In the genomic region with DNA sequence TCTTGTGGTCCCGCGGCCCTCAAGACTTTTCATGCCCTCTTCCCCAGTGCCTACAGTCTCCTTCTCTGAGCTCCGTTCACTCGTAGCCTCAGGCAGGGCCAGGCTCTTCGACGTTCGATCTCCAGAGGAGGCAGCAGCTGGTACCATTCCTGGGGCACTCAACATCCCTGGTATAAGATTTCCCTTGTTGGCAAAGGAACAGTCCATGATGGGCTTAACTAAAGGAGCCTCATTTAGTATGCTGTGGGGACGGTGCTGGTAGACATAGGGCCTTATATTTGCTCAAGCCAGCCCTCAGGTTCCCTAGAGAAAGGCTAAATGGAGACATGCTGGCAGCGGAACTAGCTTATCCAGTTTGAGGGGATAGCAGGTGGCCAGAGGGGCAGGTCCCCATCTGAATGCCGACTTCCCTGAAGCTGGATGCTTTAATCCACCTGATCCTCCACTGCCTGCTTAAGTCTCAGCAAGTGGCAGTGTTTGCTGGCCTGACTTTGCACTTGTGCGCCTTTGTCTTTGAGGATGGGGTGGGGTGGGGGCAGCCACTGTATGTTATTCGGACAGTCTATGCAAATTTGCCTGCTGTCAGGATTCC, we compare ENCODE assay signal across 15 mouse cellular contexts. TPM values are rescaled to one million over a fixed set of nuclear protein-coding genes. Genes with fewer than 3 reads are reported as not detected.
DNase-seq lines count a peak whose midpoint lies in the region; ATAC-seq and TF ChIP-seq lines count a peak whose summit lies in the region.
"Had no signal": no experiment of that assay in that cellular context is flagged by ENCODE, and none has a peak within 500 bp of the region (broad histone marks: within the 10 kb centered on the region; RNA-seq: fewer than 3 reads in every experiment).

No protein-coding gene starts in this region.

- H3K4me1 ChIP-seq in lung, postnatal 0 days (ENCODE audit: insufficient read depth, low read depth, low read length): no peaks in the 10 kb centered on the region
- no peaks in the 10 kb centered on the region for H3K4me1 ChIP-seq in lung, adult 2 months (ENCODE audit: control insufficient read depth, insufficient read depth, low read length)
- H3K4me1 ChIP-seq in forebrain, postnatal 0 days (ENCODE audit: insufficient read depth): no peaks in the 10 kb centered on the region
- peaks cover 5% of the 10 kb centered on the region for H3K4me1 ChIP-seq in midbrain, embryonic 15.5 days
- H3K4me1 ChIP-seq: limb, embryonic 10.5 days had no signal

- peak; percentile 42 for ATAC-seq in lung, postnatal 0 days
- ATAC-seq in forebrain, postnatal 0 days: peak; percentile 52
- peak; percentile 63 for ATAC-seq in midbrain, embryonic 15.5 days (replicated peaks)
- ATAC-seq: intestine, embryonic 16.5 days had no signal

- TF ChIP-seq POLR2A in lung, adult 2 months (IDR thresholded peaks at IDR 0.05; ENCODE audit: borderline replicate concordance, extremely low read depth, low read depth, low read length): no peak

- no peak overlapping the region for H3K27ac ChIP-seq in lung, postnatal 0 days (ENCODE audit: low read length)
- no peak overlapping the region for H3K27ac ChIP-seq in forebrain, postnatal 0 days (ENCODE audit: low read depth, low read length)
- H3K27ac ChIP-seq in midbrain, embryonic 15.5 days: peak overlapping the region; percentile 10
- H3K27ac ChIP-seq: heart, embryonic 15.5 days; limb, embryonic 10.5 days had no signal

- no peaks in the 10 kb centered on the region; the same call in 1 of the 2 replicates for H3K36me3 ChIP-seq in lung, postnatal 0 days (ENCODE audit: insufficient read depth, low read length)
- peaks cover 62% of the 10 kb centered on the region for H3K36me3 ChIP-seq in forebrain, postnatal 0 days (ENCODE audit: insufficient read depth)
- H3K36me3 ChIP-seq in midbrain, embryonic 15.5 days (replicated peaks): peaks cover 42% of the 10 kb centered on the region

- H3K4me3 ChIP-seq in lung, postnatal 0 days (ENCODE audit: low read depth, low read length): no peak overlapping the region
- no peak overlapping the region for H3K4me3 ChIP-seq in lung, adult 2 months (replicated peaks; ENCODE audit: extremely low read depth, low read depth, low read length)
- H3K4me3 ChIP-seq in forebrain, postnatal 0 days (ENCODE audit: low read depth, low read length): no peak overlapping the region
- no peak overlapping the region for H3K4me3 ChIP-seq in midbrain, embryonic 15.5 days
- H3K4me3 ChIP-seq: heart, embryonic 15.5 days; limb, embryonic 10.5 days had no signal

- TF ChIP-seq EP300 in lung, postnatal 0 days (IDR thresholded peaks at IDR 0.05): no peak

- TF ChIP-seq CTCF in lung, postnatal 0 days (IDR thresholded peaks at IDR 0.05): no peak
- TF ChIP-seq CTCF in lung, adult 2 months (IDR thresholded peaks at IDR 0.05; ENCODE audit: insufficient read depth, low read length): no peak
- TF ChIP-seq CTCF in forebrain, postnatal 0 days (IDR thresholded peaks at IDR 0.05; ENCODE audit: low read depth): no peak

- H3K9me3 ChIP-seq in lung, postnatal 0 days (ENCODE audit: low read length): no peaks in the 10 kb centered on the region
- no peaks in the 10 kb centered on the region for H3K9me3 ChIP-seq in forebrain, postnatal 0 days (ENCODE audit: low read length)
- no peaks in the 10 kb centered on the region for H3K9me3 ChIP-seq in midbrain, embryonic 15.5 days
- H3K9me3 ChIP-seq: heart, embryonic 15.5 days; limb, embryonic 10.5 days had no signal

- peak; percentile 41 for DNase-seq in lung, postnatal 0 days (ENCODE audit: low spot score)
- DNase-seq in lung, adult 2 months: no peak
- no peak for DNase-seq in forebrain, postnatal 0 days
- no peak for DNase-seq in layer of hippocampus, adult 8-10 months (ENCODE audit: low spot score in 2 of 2)
- no peak for DNase-seq in cerebellum, postnatal 10 days
- DNase-seq in layer of hippocampus, adult 9-10 months (ENCODE audit: low spot score): no peak
- DNase-seq: cerebellum, adult 2 months; gastrocnemius, postnatal 25 days; spleen, adult 18-20 months; thymus, postnatal 14 days had no signal

- H3K4me2 ChIP-seq in lung, postnatal 0 days (replicated peaks; ENCODE audit: low read depth, low read length): no peak overlapping the region
- H3K4me2 ChIP-seq in forebrain, postnatal 0 days (ENCODE audit: low read depth): no peak overlapping the region
- H3K4me2 ChIP-seq in midbrain, embryonic 15.5 days: no peak overlapping the region
- H3K4me2 ChIP-seq: heart, embryonic 15.5 days had no signal

- H3K9ac ChIP-seq in lung, postnatal 0 days (replicated peaks; ENCODE audit: low read depth): no peak overlapping the region
- H3K9ac ChIP-seq in forebrain, postnatal 0 days: no peak overlapping the region
- H3K9ac ChIP-seq in midbrain, embryonic 15.5 days: no peak overlapping the region
- H3K9ac ChIP-seq: heart, embryonic 15.5 days had no signal

- H3K27me3 ChIP-seq in lung, postnatal 0 days (replicated peaks; ENCODE audit: insufficient read depth, low read length): no peaks in the 10 kb centered on the region
- H3K27me3 ChIP-seq in forebrain, postnatal 0 days (ENCODE audit: insufficient read depth, low read length): no peaks in the 10 kb centered on the region
- no peaks in the 10 kb centered on the region for H3K27me3 ChIP-seq in midbrain, embryonic 15.5 days (replicated peaks)
- H3K27me3 ChIP-seq: CH12.LX; heart, embryonic 15.5 days had no signal

- 53% methylated on average over 12 of the region's 12 CpGs for WGBS in lung, postnatal 0 days
- 60% methylated on average over 12 of the region's 12 CpGs for WGBS in lung, adult 2 months
- WGBS in forebrain, postnatal 0 days: 50% methylated on average over 12 of the region's 12 CpGs
- WGBS in midbrain, embryonic 15.5 days: 37% methylated on average over 12 of the region's 12 CpGs

RNA-seq across cellular contexts. Expression of gene Tstd1, which starts 0.7 kb away (rescaled TPM):
- polyA plus RNA-seq in lung, postnatal 0 days (2015; fragmentation: Nextera tagmentation; extraction: Ambion mirVana): 7.1 and 7.8 TPM in 2 replicates
- 8.9 and 16.2 TPM in 2 replicates for polyA plus RNA-seq in lung, adult 2 months (2012; rRNA removed)
- 1.3 and 2.0 TPM in 2 replicates for total RNA-seq in forebrain, postnatal 0 days (2014; rRNA removed)
- polyA plus RNA-seq in forebrain, postnatal 0 days (2015; fragmentation: Nextera tagmentation; extraction: Ambion mirVana): 1.9 and 3.1 TPM in 2 replicates
- 8.4 and 8.8 TPM in 2 replicates for polyA plus RNA-seq in midbrain, embryonic 15.5 days (2015; fragmentation: Nextera tagmentation; extraction: Ambion mirVana)
- total RNA-seq in layer of hippocampus, adult 8-10 months (2022): 10 to 100 TPM in 1 of 4 experiments, 1 to 10 TPM in 3; 3.0 to 10.0 (median 4.6) TPM

RNA-seq across cellular contexts. Expression of gene Usf1, which starts 8.3 kb away (rescaled TPM):
- 66.4 and 67.7 TPM in 2 replicates for polyA plus RNA-seq in lung, postnatal 0 days (2015; fragmentation: Nextera tagmentation; extraction: Ambion mirVana)
- 95.3 and 107 TPM in 2 replicates for polyA plus RNA-seq in lung, adult 2 months (2012; rRNA removed)
- 168 and 183 TPM in 2 replicates for total RNA-seq in forebrain, postnatal 0 days (2014; rRNA removed)
- polyA plus RNA-seq in forebrain, postnatal 0 days (2015; fragmentation: Nextera tagmentation; extraction: Ambion mirVana): 198 and 200 TPM in 2 replicates
- 205 and 216 TPM in 2 replicates for polyA plus RNA-seq in midbrain, embryonic 15.5 days (2015; fragmentation: Nextera tagmentation; extraction: Ambion mirVana)
- total RNA-seq in layer of hippocampus, adult 8-10 months (2022): 100 to 1,000 TPM; 110 to 142 (median 124) TPM

RNA-seq across cellular contexts. Expression of gene F11r, which starts 17.9 kb away (rescaled TPM):
- polyA plus RNA-seq in lung, postnatal 0 days (2015; fragmentation: Nextera tagmentation; extraction: Ambion mirVana): 177 and 239 TPM in 2 replicates
- polyA plus RNA-seq in lung, adult 2 months (2012; rRNA removed): 108 and 149 TPM in 2 replicates
- total RNA-seq in forebrain, postnatal 0 days (2014; rRNA removed): 3.6 and 6.2 TPM in 2 replicates
- 4.6 and 7.8 TPM in 2 replicates for polyA plus RNA-seq in forebrain, postnatal 0 days (2015; fragmentation: Nextera tagmentation; extraction: Ambion mirVana)
- polyA plus RNA-seq in midbrain, embryonic 15.5 days (2015; fragmentation: Nextera tagmentation; extraction: Ambion mirVana): 9.4 and 11.8 TPM in 2 replicates
- total RNA-seq in layer of hippocampus, adult 8-10 months (2022): 10 to 100 TPM in 2 of 4 experiments, 1 to 10 TPM in 2; 4.8 to 18.6 (median 11.1) TPM

RNA-seq across cellular contexts. Expression of gene Arhgap30, which starts 30.6 kb away (rescaled TPM):
- 3.5 and 4.1 TPM in 2 replicates for polyA plus RNA-seq in lung, postnatal 0 days (2015; fragmentation: Nextera tagmentation; extraction: Ambion mirVana)
- 11.6 and 17.5 TPM in 2 replicates for polyA plus RNA-seq in lung, adult 2 months (2012; rRNA removed)
- total RNA-seq in forebrain, postnatal 0 days (2014; rRNA removed): 0.69 and 0.81 TPM in 2 replicates
- polyA plus RNA-seq in forebrain, postnatal 0 days (2015; fragmentation: Nextera tagmentation; extraction: Ambion mirVana): 0.53 and 0.65 TPM in 2 replicates
- 0.66 and 0.87 TPM in 2 replicates for polyA plus RNA-seq in midbrain, embryonic 15.5 days (2015; fragmentation: Nextera tagmentation; extraction: Ambion mirVana)
- total RNA-seq in layer of hippocampus, adult 8-10 months (2022): 1 to 10 TPM; 1.9 to 8.7 (median 4.9) TPM

RNA-seq across cellular contexts. Expression of gene Nectin4, which starts 49.5 kb away (rescaled TPM):
- polyA plus RNA-seq in lung, postnatal 0 days (2015; fragmentation: Nextera tagmentation; extraction: Ambion mirVana): 10.1 and 10.2 TPM in 2 replicates
- 10.3 and 19.2 TPM in 2 replicates for polyA plus RNA-seq in lung, adult 2 months (2012; rRNA removed)
- 1.0 and 2.0 TPM in 2 replicates for total RNA-seq in forebrain, postnatal 0 days (2014; rRNA removed)
- polyA plus RNA-seq in forebrain, postnatal 0 days (2015; fragmentation: Nextera tagmentation; extraction: Ambion mirVana): 1.3 and 1.8 TPM in 2 replicates
- 3.1 and 3.6 TPM in 2 replicates for polyA plus RNA-seq in midbrain, embryonic 15.5 days (2015; fragmentation: Nextera tagmentation; extraction: Ambion mirVana)
- total RNA-seq in layer of hippocampus, adult 8-10 months (2022): 1 to 10 TPM; 5.6 to 7.6 (median 6.5) TPM
- total RNA-seq: gastrocnemius, postnatal 25 days had no signal
